Mouse (Mus musculus): ENCODE results near the gene Dusp1. TPM values are rescaled to one million over a fixed set of nuclear protein-coding genes. Genes with fewer than 3 reads are reported as not detected.

Dusp1 gene
- polyA plus RNA-seq, 1 experiment from 2014 or later: 18.9 TPM

DNA sequence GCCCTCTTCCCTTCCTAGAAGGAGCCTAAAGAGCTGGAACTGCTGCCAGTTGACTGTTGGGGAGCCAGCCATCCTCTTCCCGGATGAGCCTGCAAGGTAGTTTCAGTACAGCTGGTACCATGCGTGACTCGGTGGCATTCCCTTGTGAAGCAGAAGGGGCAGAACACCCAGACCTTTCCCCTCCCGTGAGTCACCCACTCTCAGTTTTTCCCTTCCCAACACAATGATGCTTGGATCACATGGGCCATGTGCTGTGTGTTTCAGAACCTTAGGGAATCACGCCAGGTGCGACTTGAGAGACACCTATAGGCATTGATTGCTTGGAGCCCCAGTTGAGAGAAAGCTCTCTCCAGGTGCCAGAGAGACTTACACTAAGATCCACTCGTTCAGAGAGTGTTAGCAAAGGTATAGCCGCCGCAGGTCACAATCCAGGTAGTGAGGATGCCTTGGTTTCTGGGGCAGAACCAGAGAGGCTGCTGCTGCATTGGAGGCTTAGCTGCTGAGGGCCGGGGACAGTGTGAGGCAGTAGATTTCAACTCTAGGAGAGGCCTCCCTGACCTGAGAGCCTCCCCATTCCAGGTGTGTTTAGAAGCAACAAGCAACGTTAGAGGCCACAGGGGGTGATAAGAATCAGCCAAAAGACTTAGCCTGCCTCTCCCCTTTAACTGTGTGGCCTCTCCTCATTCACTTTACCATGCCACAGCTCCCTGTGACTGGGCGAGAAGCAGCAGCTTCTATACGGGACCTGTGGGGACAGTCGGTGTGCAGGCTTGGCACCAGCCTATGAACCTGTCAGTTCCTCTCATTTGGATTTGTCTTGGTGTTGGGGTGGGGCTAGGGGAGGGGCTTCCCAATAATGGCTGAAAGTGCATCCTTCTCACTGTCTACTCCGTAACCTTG, 51.5 kb downstream of the Dusp1 start:
- Histone ChIP-seq H3K36me3 (ENCODE audit: control insufficient read depth, insufficient read depth) (no peaks in the 10 kb centered on the region), H3K4me3 (ENCODE audit: low read depth, low read length) (no peak overlapping the region), H3K9ac (ENCODE audit: low read depth, low read length) (no peak overlapping the region), H3K9me3 (ENCODE audit: control insufficient read depth) (no peaks in the 10 kb centered on the region), H3K4me1 (replicated peaks; ENCODE audit: control insufficient read depth, insufficient read depth, low read length) (0 out of 2 replicates have a peak, but pooled peaks cover 3% of the 10 kb centered on the region), H3K27ac (ENCODE audit: low read depth, low read length) (no peak overlapping the region), H3K27me3 (replicated peaks; ENCODE audit: control insufficient read depth, insufficient read depth, low read length) (no peaks in the 10 kb centered on the region), H3K4me2 (replicated peaks; ENCODE audit: low read depth) (no peak overlapping the region)
- 76% methylated on average over 15 of the region's 15 CpGs for whole genome bisulfite sequencing
- TF ChIP-seq CTCF (IDR thresholded peaks at IDR 0.05; ENCODE audit: low read depth): no peak
- ATAC-seq: no peak

DNA sequence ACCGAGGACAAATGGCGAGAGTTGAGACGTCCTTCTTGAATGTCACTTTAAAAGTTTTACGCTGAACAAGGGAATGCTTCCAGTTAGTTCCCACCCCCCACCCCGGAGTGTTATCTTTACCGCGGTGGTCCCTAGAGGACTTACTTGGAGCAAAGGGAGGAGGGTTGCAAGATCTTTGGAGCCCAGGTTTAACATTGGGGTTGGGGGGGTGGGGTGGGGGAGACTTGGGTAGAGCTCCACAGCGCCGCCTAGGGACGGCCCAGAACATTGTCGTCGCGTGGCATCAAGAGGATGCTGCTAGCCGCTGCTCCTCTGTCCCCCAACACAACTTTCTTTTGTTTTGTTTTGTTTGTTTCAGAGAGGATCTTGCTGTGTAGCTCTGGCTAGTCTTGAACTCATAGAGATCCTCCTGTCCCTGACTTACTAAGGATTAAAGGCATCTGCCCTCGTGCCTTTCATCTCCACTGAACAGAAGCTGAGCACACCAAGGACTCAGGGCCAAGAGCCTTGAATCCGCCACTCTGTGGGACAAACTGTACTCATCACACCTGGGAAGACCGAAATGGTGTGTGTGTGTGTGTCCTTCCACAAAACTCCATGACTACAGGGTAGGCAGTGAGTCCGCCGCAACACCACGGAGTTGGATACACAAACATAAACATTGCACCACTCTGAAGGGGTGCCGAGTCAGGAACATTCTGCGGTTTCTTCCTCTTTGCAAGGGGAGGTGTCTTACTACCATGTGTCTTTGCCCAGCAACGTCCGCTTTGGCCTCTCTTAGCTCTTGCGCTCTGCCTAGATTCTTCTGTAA, 52.8 kb downstream of the Dusp1 start:
- Histone ChIP-seq H3K4me2 (replicated peaks; ENCODE audit: low read depth) (peak overlapping the region; percentile 91), H3K9me3 (ENCODE audit: control insufficient read depth) (no peaks in the 10 kb centered on the region), H3K36me3 (ENCODE audit: control insufficient read depth, insufficient read depth) (no peaks in the 10 kb centered on the region), H3K9ac (ENCODE audit: low read depth, low read length) (peak overlapping the region; percentile 84), H3K27me3 (replicated peaks; ENCODE audit: control insufficient read depth, insufficient read depth, low read length) (no peaks in the 10 kb centered on the region), H3K4me1 (replicated peaks; ENCODE audit: control insufficient read depth, insufficient read depth, low read length) (0 out of 2 replicates have a peak, but pooled peaks cover 3% of the 10 kb centered on the region), H3K4me3 (ENCODE audit: low read depth, low read length) (peak overlapping the region; percentile 52), H3K27ac (ENCODE audit: low read depth, low read length) (peak overlapping the region; percentile 99)
- ATAC-seq: peak; percentile 20
- WGBS: 26% methylated on average over 25 of the region's 25 CpGs
- peak; percentile 74 for TF ChIP-seq CTCF (IDR thresholded peaks at IDR 0.05; ENCODE audit: low read depth)

DNA sequence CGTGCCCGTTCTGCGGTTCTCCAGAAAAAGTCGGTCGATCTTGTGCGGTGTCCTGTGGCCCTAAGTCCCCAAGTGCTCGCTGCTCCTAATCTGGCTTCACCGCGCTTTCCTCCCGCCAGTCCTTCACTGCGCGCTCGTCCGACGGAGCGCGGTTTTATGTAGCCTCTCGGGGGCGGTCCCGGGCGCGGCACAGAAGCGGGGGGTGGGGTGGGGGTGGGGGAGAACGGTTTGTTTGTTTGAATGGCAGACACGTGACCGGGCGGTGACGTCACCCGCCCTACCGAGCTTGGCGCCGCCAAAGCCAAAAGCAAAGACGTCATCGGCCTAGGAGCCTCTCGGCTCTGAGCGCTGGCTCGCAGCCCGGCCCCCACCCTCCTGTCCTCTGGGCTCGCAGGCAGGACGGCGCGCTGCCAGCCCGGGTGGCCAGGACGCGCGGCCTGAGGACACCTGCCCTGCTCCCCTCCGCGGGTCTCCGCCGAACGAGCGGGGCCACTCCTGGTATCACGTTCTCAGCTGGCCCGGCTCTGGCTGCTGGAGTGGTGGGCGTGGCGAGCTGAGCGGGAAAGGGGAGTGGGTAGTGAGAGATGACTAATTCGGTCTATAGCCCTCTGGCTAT, 53.5 kb downstream of the Dusp1 start:
- Histone ChIP-seq H3K27me3 (replicated peaks; ENCODE audit: control insufficient read depth, insufficient read depth, low read length) (no peaks in the 10 kb centered on the region), H3K4me3 (ENCODE audit: low read depth, low read length) (peak overlapping the region; percentile 52), H3K4me2 (replicated peaks; ENCODE audit: low read depth) (peak overlapping the region; percentile 91), H3K9me3 (ENCODE audit: control insufficient read depth) (no peaks in the 10 kb centered on the region), H3K27ac (ENCODE audit: low read depth, low read length) (peak overlapping the region; percentile 99), H3K36me3 (ENCODE audit: control insufficient read depth, insufficient read depth) (no peaks in the 10 kb centered on the region), H3K9ac (ENCODE audit: low read depth, low read length) (peak overlapping the region; percentile 84), H3K4me1 (replicated peaks; ENCODE audit: control insufficient read depth, insufficient read depth, low read length) (0 out of 2 replicates have a peak, but pooled peaks cover 7% of the 10 kb centered on the region)
- ATAC-seq: peak; percentile 88
- no peak for TF ChIP-seq CTCF (IDR thresholded peaks at IDR 0.05; ENCODE audit: low read depth)
- WGBS: under 1% methylated on average over 58 of the region's 58 CpGs

DNA sequence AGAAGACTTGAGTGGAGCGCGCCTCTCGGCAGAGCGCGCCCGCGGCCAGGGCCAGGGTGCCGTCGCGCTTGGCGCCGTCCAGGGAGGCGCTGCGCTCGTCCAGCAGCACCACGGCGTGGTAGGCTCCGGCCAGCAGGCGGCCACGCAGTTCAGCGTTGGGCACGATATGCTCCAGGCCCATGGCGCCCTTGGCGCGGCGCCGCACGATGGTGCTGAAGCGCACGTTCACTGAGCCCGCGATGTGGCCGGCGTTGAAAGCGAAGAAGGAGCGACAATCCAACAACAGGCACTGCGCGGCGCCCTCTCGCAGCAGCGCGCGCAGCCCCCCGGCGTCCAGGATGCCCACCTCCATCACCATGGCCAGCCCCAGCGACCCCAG, 54.0 kb downstream of the Dusp1 start:
- peak; percentile 95 for TF ChIP-seq CTCF (IDR thresholded peaks at IDR 0.05; ENCODE audit: low read depth)
- Histone ChIP-seq H3K9ac (ENCODE audit: low read depth, low read length) (peak overlapping the region; percentile 84), H3K27ac (ENCODE audit: low read depth, low read length) (peak overlapping the region; percentile 99), H3K4me2 (replicated peaks; ENCODE audit: low read depth) (peak overlapping the region; percentile 91), H3K4me3 (ENCODE audit: low read depth, low read length) (peak overlapping the region; percentile 52), H3K9me3 (ENCODE audit: control insufficient read depth) (no peaks in the 10 kb centered on the region), H3K36me3 (ENCODE audit: control insufficient read depth, insufficient read depth) (no peaks in the 10 kb centered on the region), H3K4me1 (replicated peaks; ENCODE audit: control insufficient read depth, insufficient read depth, low read length) (0 out of 2 replicates have a peak, but pooled peaks cover 8% of the 10 kb centered on the region), H3K27me3 (replicated peaks; ENCODE audit: control insufficient read depth, insufficient read depth, low read length) (no peaks in the 10 kb centered on the region)
- under 1% methylated on average over 46 of the region's 46 CpGs for WGBS
- peak; percentile 80 for ATAC-seq

DNA sequence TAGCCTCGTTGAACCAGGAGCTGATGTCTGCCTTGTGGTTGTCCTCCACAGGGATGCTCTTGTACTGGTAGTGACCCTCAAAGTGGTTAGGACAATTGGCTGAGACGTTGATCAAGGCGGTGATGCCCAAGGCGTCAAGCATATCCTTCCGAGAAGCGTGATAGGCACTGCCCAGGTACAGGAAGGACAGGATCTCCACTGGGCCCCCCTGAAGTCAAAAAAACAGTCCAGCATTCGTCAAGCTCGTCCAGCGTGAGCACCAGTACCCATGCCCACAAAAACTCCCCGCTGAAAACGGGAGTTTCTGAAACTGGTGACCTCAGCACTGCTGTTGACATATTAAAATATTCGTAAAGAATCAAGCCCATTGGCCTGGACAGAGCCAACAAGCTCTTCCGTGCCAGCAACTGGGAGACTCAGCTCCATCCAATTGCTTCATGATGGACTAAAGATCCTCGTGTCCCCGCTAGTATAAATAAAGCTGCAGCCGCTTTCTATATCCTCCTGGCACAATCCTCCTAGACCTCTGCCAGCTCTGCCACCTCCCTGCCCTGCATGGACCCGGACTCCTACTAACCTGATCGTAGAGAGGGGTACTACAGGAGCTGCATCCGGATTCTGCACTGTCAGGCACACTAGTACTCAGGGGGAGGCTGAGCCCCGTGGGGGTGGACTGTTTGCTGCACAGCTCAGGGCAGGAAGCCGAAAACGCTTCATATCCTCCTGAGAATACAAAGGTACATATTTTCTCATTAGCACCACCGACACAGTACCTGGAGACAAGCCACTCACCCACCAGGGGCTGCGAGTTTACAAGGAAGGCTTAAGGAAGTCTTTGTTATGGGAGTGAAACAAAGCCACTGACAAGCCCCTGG, 54.7 kb downstream of the Dusp1 start:
- no peak for TF ChIP-seq CTCF (IDR thresholded peaks at IDR 0.05; ENCODE audit: low read depth)
- H3K36me3 ChIP-seq (ENCODE audit: control insufficient read depth, insufficient read depth): no peaks in the 10 kb centered on the region
- H3K4me2 ChIP-seq (replicated peaks; ENCODE audit: low read depth): peak overlapping the region; percentile 91
- peak overlapping the region; percentile 99 for H3K27ac ChIP-seq (ENCODE audit: low read depth, low read length)
- no peaks in the 10 kb centered on the region for H3K9me3 ChIP-seq (ENCODE audit: control insufficient read depth)
- peak overlapping the region; percentile 84 for H3K9ac ChIP-seq (ENCODE audit: low read depth, low read length)
- H3K4me1 ChIP-seq (replicated peaks; ENCODE audit: control insufficient read depth, insufficient read depth, low read length): 0 out of 2 replicates have a peak, but pooled peaks cover 10% of the 10 kb centered on the region
- no peak for ATAC-seq
- no peaks in the 10 kb centered on the region for H3K27me3 ChIP-seq (replicated peaks; ENCODE audit: control insufficient read depth, insufficient read depth, low read length)
- WGBS: 27% methylated on average over 24 of the region's 24 CpGs
- H3K4me3 ChIP-seq (ENCODE audit: low read depth, low read length): peak overlapping the region; percentile 52
